Mouse (Mus musculus): ENCODE results near the gene Dohh.

The Dohh gene

GRCm38 (mm10) chr10:81404720-81405119 is 20.5 kb downstream of the Dohh start:
- DNase-seq (ENCODE audit: low spot score): no peak

DNA sequence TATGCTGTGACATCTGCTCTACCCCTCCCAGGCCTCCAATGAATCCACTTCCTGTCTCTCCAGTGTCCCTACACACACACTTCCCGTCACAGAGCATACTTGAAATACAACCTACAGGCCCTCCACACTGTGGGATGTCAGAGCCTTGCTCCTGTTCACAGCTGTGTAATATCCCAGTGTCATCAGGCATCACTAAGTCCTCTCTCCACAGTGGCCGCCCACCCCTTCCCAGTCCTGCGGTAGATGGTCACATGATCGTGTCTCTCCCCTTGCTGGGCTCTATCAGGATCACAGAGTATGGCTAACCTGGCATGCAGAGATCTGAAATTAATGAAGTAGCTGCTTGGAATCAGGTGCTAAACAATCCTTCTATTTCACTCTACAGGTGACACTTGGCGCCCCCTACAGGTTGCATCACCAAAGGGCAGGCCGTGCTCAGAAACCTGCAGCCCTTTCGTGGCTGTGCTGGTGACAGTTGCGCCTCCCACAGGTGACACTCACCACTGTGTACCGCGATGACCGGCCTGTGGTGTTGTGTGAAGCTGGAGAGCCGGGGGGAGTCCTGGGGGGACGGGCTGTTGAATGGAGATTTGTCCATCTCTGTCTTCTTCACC is 21.5 kb downstream of the Dohh start:
- DNase-seq (ENCODE audit: low spot score): no peak

- no peak for DNase-seq (ENCODE audit: low spot score)
These were observed 22.5 kb downstream of the Dohh start for GRCm38 (mm10) chr10:81406504-81407440.

DNA sequence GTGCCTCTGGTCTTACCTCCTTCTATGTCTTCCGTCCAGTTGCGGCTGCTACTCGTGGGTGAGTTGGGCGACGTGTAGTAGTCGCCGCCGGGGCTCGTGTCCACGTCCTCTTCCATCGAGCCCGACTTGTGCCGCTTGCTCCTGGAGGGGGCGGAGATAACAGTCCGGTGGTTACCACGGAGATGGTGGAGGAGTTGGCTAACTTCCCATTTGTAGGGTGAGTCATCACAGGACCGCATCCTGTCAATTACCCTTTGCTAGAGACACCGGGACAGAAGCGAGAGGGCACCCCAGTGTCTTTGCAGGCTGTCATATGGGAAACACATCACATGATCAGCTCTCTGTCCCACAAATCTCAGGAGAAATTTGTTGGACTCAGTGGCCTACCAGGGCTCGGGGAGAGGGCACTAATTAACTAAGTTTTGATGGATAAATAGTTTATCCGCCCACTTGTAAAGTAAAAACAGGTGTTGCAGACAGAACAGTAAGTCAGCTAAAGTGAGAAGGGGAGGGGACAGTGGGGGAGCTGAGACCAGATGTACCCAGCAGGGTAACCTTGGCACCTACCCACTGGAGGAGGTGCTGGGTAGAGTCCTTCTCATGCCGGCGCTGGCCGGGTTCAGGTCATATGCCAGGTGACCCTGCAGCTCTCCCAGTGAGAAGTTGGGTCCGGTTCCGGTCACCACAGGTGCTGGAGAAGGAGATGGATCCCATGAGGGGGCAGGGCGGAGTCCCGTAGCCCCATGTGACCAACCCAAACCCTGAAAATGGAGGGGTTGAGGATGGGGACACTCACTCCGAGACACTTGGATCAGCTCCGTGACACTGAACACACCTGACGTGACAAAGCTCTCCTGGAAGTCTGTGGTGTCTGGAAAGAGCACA is 23.6 kb downstream of the Dohh start:
- no peak for DNase-seq (ENCODE audit: low spot score)

GRCm38 (mm10) chr10:81408424-81408729 is 24.1 kb downstream of the Dohh start:
- no peak for DNase-seq (ENCODE audit: low spot score)

- DNase-seq (ENCODE audit: low spot score): no peak
These were observed 24.7 kb downstream of the Dohh start for GRCm38 (mm10) chr10:81408871-81409291.

- DNase-seq (ENCODE audit: low spot score): no peak
These were observed 25.1 kb downstream of the Dohh start for GRCm38 (mm10) chr10:81409330-81409729.

GRCm38 (mm10) chr10:81410350-81410749 is 26.1 kb downstream of the Dohh start:
- DNase-seq (ENCODE audit: low spot score): no peak

DNA sequence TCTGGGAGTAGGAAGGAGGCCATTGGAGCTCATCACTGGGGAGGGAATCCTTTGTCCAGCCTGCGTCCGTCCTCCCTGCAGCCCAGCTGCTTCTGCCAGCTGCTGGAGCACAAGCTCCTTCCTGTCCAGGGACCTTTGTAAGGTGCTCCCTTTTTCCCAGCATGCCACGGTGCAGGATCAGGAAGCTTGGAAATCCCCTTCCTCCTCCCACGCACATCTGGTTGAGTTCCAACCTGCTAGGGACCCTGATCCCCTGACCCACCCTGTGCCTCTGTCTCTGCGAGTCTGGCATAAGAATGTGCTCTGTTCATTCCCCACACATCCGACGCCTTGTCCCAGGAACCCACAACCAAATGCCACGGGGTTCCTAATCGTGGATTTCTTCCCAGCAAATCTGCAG is 26.8 kb downstream of the Dohh start:
- no peak for DNase-seq (ENCODE audit: low spot score)

GRCm38 (mm10) chr10:81411471-81412400 is 27.5 kb downstream of the Dohh start:
- peak; percentile 86 for DNase-seq (ENCODE audit: low spot score)

GRCm38 (mm10) chr10:81412586-81413309 is 28.5 kb downstream of the Dohh start:
- no peak for DNase-seq (ENCODE audit: low spot score)

DNA sequence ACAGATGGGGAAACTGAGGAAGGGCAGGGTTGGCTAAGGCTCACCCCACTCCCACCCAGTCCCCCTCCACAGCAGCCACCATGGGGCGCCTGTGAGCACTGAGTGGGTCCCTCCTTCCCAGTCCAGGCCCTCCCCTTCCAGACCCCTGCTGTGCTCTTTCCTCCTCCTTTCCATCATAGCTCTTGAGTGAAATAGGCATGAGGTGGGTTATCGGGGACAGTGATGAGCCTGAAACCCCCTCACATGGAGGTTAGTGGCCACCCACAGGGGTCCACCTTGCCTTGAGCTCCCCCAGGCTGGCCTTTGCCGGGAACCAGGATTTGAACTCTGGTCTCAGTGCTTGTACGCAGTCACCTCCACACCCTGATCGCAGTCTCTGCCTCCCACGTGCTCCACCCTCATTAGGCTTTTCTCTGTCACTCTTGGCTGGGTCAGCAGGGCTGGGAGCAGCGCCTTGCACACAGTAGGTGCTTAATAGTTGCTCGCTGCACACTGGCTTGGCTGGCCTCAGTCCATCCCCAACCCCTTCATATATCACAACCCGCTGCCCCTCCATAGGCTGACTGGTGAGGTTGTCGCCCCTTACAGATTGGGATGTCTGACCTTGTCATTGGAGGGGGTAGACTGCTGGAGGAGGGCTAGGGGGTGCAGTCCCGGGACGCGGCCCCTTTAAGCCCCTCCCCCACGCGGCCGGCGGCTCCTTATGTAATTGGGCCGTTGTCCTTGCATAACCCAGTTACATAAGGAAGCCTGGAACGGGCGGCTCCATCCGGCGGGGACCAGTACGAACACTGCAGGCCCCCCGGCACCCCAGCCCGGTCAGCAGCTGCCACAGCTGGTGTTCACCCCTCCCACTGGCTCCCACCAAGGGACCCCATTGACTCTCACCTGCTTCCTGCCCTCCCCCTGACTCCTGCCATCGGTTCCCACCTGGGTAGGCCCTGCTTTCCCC is 29.4 kb downstream of the Dohh start:
- peak; percentile 84 for DNase-seq (ENCODE audit: low spot score)

- no peak for DNase-seq (ENCODE audit: low spot score)
These were observed 30.5 kb downstream of the Dohh start for GRCm38 (mm10) chr10:81414682-81415081.

DNA sequence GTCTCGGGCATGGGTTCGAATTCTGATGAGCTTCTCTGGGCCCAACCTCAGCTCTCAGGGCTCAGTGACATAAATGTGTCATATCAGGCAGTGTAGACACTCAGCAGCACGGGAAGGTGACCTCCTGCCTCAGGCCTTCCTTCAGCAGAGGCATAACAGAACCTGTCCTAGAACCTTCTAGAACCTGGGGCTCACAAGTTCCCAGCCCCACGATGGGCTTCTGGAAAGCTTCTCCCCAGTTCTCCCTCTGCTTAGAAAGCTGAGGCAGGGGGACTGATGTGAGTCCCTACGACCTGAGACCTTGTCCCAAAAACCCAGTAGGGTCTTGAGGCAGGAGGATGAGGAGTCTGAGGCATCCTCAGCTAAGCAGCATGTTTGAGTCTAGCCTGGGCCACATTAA is 30.9 kb downstream of the Dohh start:
- no peak for DNase-seq (ENCODE audit: low spot score)

- DNase-seq (ENCODE audit: low spot score): no peak
These were observed 31.5 kb downstream of the Dohh start for GRCm38 (mm10) chr10:81415549-81416310.

- DNase-seq (ENCODE audit: low spot score): peak; percentile 84
These were observed 32.5 kb downstream of the Dohh start for GRCm38 (mm10) chr10:81416581-81417226.

GRCm38 (mm10) chr10:81417227-81418215 is 33.3 kb downstream of the Dohh start:
- DNase-seq (ENCODE audit: low spot score): no peak
